Mouse (Mus musculus) forebrain, embryonic 11.5 days (tissue): ENCODE data around the gene St6galnac4. TPM values are rescaled to one million over a fixed set of nuclear protein-coding genes. Genes with fewer than 3 reads are reported as not detected.
A peak's percentile ranks its signal among the peaks of the same experiment; 100 is the strongest.

Source experiments
- ATAC-seq: fragments of 200-750 bp; cut with Nextera tagmentation; replicated peaks from 2 replicates; pipeline ENCODE4 v1.8.0; 2017; ENCODE audit warnings: moderate TSS enrichment; ENCODE audit not compliant: low FRiP score
- DNase-seq: peaks from one replicate; pipeline ENCODE4 v3.0.0-alpha.2; 2017; ENCODE audit warnings: low spot score
- H3K27ac ChIP-seq: fragments of 300-500 bp; sonication (generic); 2 replicates; pipeline ENCODE4 v1.5.1; 2014; ENCODE audit warnings: low read depth, low read length
- H3K27me3 ChIP-seq: fragments of 300-500 bp; sonication (generic); 2 replicates; pipeline ENCODE4 v1.6.1; 2014; ENCODE audit warnings: mild to moderate bottlenecking, low read length, mixed read lengths; ENCODE audit not compliant: control insufficient read depth, insufficient read depth
- H3K36me3 ChIP-seq: fragments of 300-500 bp; sonication (generic); 2 replicates; pipeline ENCODE4 v1.6.1; 2014; ENCODE audit warnings: mild to moderate bottlenecking, low read length, moderate library complexity, mixed read lengths; ENCODE audit not compliant: control insufficient read depth, insufficient read depth
- H3K4me1 ChIP-seq: fragments of 300-500 bp; sonication (generic); replicated peaks from 2 replicates; pipeline ENCODE4 v1.6.1; 2014; ENCODE audit warnings: low read length, mixed read lengths; ENCODE audit not compliant: control insufficient read depth, insufficient read depth
- H3K4me2 ChIP-seq: fragments of 300-500 bp; sonication (generic); 2 replicates; pipeline ENCODE4 v1.6.1; 2014; ENCODE audit warnings: low read depth, mild to moderate bottlenecking, low read length, moderate library complexity, mixed read lengths; ENCODE audit not compliant: severe bottlenecking
- H3K4me3 ChIP-seq: fragments of 300-500 bp; sonication (generic); 2 replicates; pipeline ENCODE4 v1.5.1; 2014; ENCODE audit warnings: low read depth, low read length
- H3K9ac ChIP-seq: fragments of 300-500 bp; sonication (generic); 2 replicates; pipeline ENCODE4 v1.6.1; 2014; ENCODE audit warnings: low read length
- H3K9me3 ChIP-seq: fragments of 300-500 bp; sonication (generic); 2 replicates; pipeline ENCODE4 v1.6.1; 2016; ENCODE audit warnings: low read length, mixed read lengths; ENCODE audit not compliant: control insufficient read depth
- WGBS: fragments of 180-500 bp; shearing (Covaris S2); extraction: QIAGEN DNeasy Blood & Tissue Kit; methylation state at CpG from one replicate; pipeline ENCODE4 v1.1.7; 2014; 5-methylcytosine and 5-hydroxymethylcytosine counted together
- polyA plus RNA-seq: library from polyadenylated mRNA; unstranded; fragments of >200 nt; fragmentation: Nextera tagmentation; extraction: Ambion mirVana; gene quantifications from 2 replicates; pipeline ENCODE4 v1.2.1, GENCODE M21; 2014

St6galnac4 gene
- polyA plus RNA-seq, 1 experiment from 2014 or later, result 15.4 TPM

GRCm38 (mm10) chr2:32589213-32589795, 2.4 kb downstream of the St6galnac4 start:
- Histone ChIP-seq H3K4me1 (peaks cover 9% of the 10 kb centered on the region), H3K4me3 (no peak overlapping the region), H3K9ac (no peak overlapping the region), H3K9me3 (no peaks in the 10 kb centered on the region), H3K4me2 (no peak overlapping the region), H3K27me3 (no peaks in the 10 kb centered on the region), H3K36me3 (no peaks in the 10 kb centered on the region), H3K27ac (no peak overlapping the region)
- 78% methylated on average over 11 of the region's 11 CpGs for WGBS
- ATAC-seq (no peak), DNase-seq (no peak)

- no peak overlapping the region for H3K4me2 ChIP-seq
- no peak overlapping the region for H3K9ac ChIP-seq
- no peak for DNase-seq
- H3K27ac ChIP-seq, result no peak overlapping the region
- WGBS, result 85% methylated on average over 10 of the region's 10 CpGs
- H3K4me3 ChIP-seq, result no peak overlapping the region
- H3K27me3 ChIP-seq, result no peaks in the 10 kb centered on the region
- no peaks in the 10 kb centered on the region for H3K9me3 ChIP-seq
- H3K4me1 ChIP-seq, result peaks cover 9% of the 10 kb centered on the region
- no peaks in the 10 kb centered on the region for H3K36me3 ChIP-seq
- no peak for ATAC-seq
Measured at GRCm38 (mm10) chr2:32590224-32590623, 3.3 kb downstream of the St6galnac4 start.

- no peaks in the 10 kb centered on the region for H3K36me3 ChIP-seq
- no peak for DNase-seq
- no peak for ATAC-seq
- H3K9ac ChIP-seq, result no peak overlapping the region
- no peaks in the 10 kb centered on the region for H3K9me3 ChIP-seq
- H3K4me1 ChIP-seq, result peaks cover 9% of the 10 kb centered on the region
- 84% methylated on average over 6 of the region's 6 CpGs for WGBS
- no peak overlapping the region for H3K4me3 ChIP-seq
- no peak overlapping the region for H3K27ac ChIP-seq
- H3K27me3 ChIP-seq, result no peaks in the 10 kb centered on the region
- no peak overlapping the region for H3K4me2 ChIP-seq
Measured at GRCm38 (mm10) chr2:32591249-32591648, 4.4 kb downstream of the St6galnac4 start.

GRCm38 (mm10) chr2:32596725-32597124, 9.8 kb downstream of the St6galnac4 start:
- ATAC-seq (no peak), DNase-seq (no peak)
- no peaks in the 10 kb centered on the region for H3K4me1 ChIP-seq
- H3K9me3 ChIP-seq, result no peaks in the 10 kb centered on the region
- no peak overlapping the region for H3K4me3 ChIP-seq
- 95% methylated on average over 13 of the region's 13 CpGs for WGBS
- no peaks in the 10 kb centered on the region for H3K27me3 ChIP-seq
- H3K9ac ChIP-seq, result no peak overlapping the region
- no peaks in the 10 kb centered on the region for H3K36me3 ChIP-seq
- no peak overlapping the region for H3K27ac ChIP-seq
- H3K4me2 ChIP-seq, result no peak overlapping the region

GRCm38 (mm10) chr2:32597248-32597647, 10.4 kb downstream of the St6galnac4 start:
- no peak overlapping the region for H3K27ac ChIP-seq
- no peak overlapping the region for H3K4me2 ChIP-seq

GRCm38 (mm10) chr2:32597699-32598098, 10.8 kb downstream of the St6galnac4 start:
- Histone ChIP-seq H3K9ac (no peak overlapping the region), H3K9me3 (no peaks in the 10 kb centered on the region), H3K27me3 (no peaks in the 10 kb centered on the region), H3K4me2 (no peak overlapping the region), H3K4me1 (no peaks in the 10 kb centered on the region), H3K27ac (no peak overlapping the region), H3K36me3 (no peaks in the 10 kb centered on the region), H3K4me3 (no peak overlapping the region)
- ATAC-seq (no peak), DNase-seq (no peak)
- WGBS, result 92% methylated on average over 5 of the region's 5 CpGs

More at GRCm38 (mm10) chr2:32597248-32597647, 10.4 kb downstream of the St6galnac4 start:
- no peak for ATAC-seq
- Histone ChIP-seq H3K36me3 (no peaks in the 10 kb centered on the region), H3K4me1 (no peaks in the 10 kb centered on the region), H3K9ac (no peak overlapping the region), H3K9me3 (no peaks in the 10 kb centered on the region), H3K27me3 (no peaks in the 10 kb centered on the region), H3K4me3 (no peak overlapping the region)
- 86% methylated on average over 5 of the region's 5 CpGs for WGBS
- DNase-seq, result no peak

GRCm38 (mm10) chr2:32598506-32598905, 11.6 kb downstream of the St6galnac4 start:
- no peak for ATAC-seq
- WGBS, result 87% methylated on average over 8 of the region's 8 CpGs
- Histone ChIP-seq H3K4me2 (no peak overlapping the region), H3K4me1 (no peaks in the 10 kb centered on the region), H3K36me3 (no peaks in the 10 kb centered on the region), H3K27me3 (no peaks in the 10 kb centered on the region), H3K27ac (no peak overlapping the region), H3K9ac (no peak overlapping the region), H3K4me3 (no peak overlapping the region), H3K9me3 (no peaks in the 10 kb centered on the region)
- DNase-seq, result no peak

GRCm38 (mm10) chr2:32599409-32599808, 12.5 kb downstream of the St6galnac4 start, which contains the start of gene St6galnac6:
Gene St6galnac6 (plus strand): TSS chr2:32599709.
- H3K36me3 ChIP-seq, result no peaks in the 10 kb centered on the region
- no peak within 1 kb of the TSS for H3K9ac ChIP-seq
- no peak within 1 kb of the TSS for H3K4me2 ChIP-seq
- no peaks in the 10 kb centered on the region for H3K9me3 ChIP-seq
- no peak within 1 kb of the TSS for H3K4me3 ChIP-seq
- no peak for ATAC-seq
- no peaks in the 10 kb centered on the region for H3K27me3 ChIP-seq
- no peak for DNase-seq
- H3K4me1 ChIP-seq, result no peaks in the 10 kb centered on the region
- WGBS, result 92% methylated on average over 3 of the region's 3 CpGs
- no peak within 1 kb of the TSS for H3K27ac ChIP-seq

GRCm38 (mm10) chr2:32601417-32602065, 14.6 kb downstream of the St6galnac4 start:
- H3K4me2 ChIP-seq, result no peak overlapping the region
- 45% methylated on average over 8 of the region's 8 CpGs for WGBS
- ATAC-seq (0 out of 2 replicates have a peak, but pooled peaks have one; percentile 30), DNase-seq (no peak)
- no peak overlapping the region for H3K9ac ChIP-seq
- no peaks in the 10 kb centered on the region for H3K9me3 ChIP-seq
- H3K27me3 ChIP-seq, result no peaks in the 10 kb centered on the region
- H3K27ac ChIP-seq, result no peak overlapping the region
- H3K36me3 ChIP-seq, result no peaks in the 10 kb centered on the region
- H3K4me3 ChIP-seq, result no peak overlapping the region
- H3K4me1 ChIP-seq, result no peaks in the 10 kb centered on the region
